ENCODE assay signal across 10 mouse cellular contexts in the genomic region with DNA sequence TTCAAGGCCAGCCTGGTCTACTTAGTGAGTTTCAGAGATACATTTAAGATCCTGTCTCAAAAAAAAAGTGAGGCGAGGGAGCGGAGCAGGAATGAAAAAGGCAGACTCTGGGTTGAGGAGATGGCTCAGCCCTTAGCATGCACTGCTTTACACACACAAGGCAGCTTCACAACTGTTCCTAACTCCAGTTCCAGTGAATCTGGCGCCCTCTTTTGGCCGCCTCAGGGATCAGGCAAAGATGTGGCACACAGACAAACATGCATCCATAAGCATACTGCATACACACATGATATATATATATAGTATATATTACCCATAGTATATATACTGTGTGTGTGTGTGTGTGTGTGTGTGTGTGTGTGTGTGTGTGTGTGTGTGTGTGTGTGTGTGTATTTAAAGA. TPM values are rescaled to one million over a fixed set of nuclear protein-coding genes. Genes with fewer than 3 reads are reported as not detected.
DNase-seq lines count a peak whose midpoint lies in the region; TF ChIP-seq lines count a peak whose summit lies in the region.
"Had no signal": no experiment of that assay in that cellular context is flagged by ENCODE, and none has a peak within 500 bp of the region (broad histone marks: within the 10 kb centered on the region; RNA-seq: fewer than 3 reads in every experiment).

No protein-coding gene starts in this region.

- no peak overlapping the region for H3K4me3 ChIP-seq in layer of hippocampus, adult 2 months
- H3K4me3 ChIP-seq: liver, embryonic 15.5 days had no signal

- TF ChIP-seq CTCF in layer of hippocampus, adult 2 months (conservative IDR thresholded peaks at IDR 0.05): peak; percentile 56

- H3K27ac ChIP-seq in layer of hippocampus, adult 2 months: no peak overlapping the region
- H3K27ac ChIP-seq: liver, embryonic 15.5 days had no signal

- peak; percentile 23 for DNase-seq in cerebellum, adult 9-10 months
- DNase-seq in cerebellum, adult 18-20 months: no peak
- no peak for DNase-seq in layer of hippocampus, adult 2 months (ENCODE audit: low spot score in 2 of 2)
- DNase-seq in layer of hippocampus, adult 8-10 months (ENCODE audit: low spot score in 2 of 2): no peak
- DNase-seq in A20 (ENCODE audit: low read depth, low spot score): peak; percentile 65
- DNase-seq in c-Kit-positive CD71-positive TER-119-negative erythroid progenitor cells, embryonic 14.5 days (ENCODE audit: low read depth): peak; percentile 31
- DNase-seq in layer of hippocampus, adult 11-12 months (ENCODE audit: low spot score): no peak
- DNase-seq in cerebellum, adult 8-10 months: no peak

RNA-seq across cellular contexts. Expression of a gene that starts 4.1 kb away (rescaled TPM):
- total RNA-seq in layer of hippocampus, adult 2 months (2021): 10 to 100 TPM; 30.3 to 34.9 TPM
- 10 to 100 TPM; 32.5 to 39.5 (median 34.1) TPM for total RNA-seq in layer of hippocampus, adult 8-10 months (2022)

RNA-seq across cellular contexts. Expression of a gene that starts 16.7 kb away (rescaled TPM):
- 1 to 10 TPM; 8.3 TPM for total RNA-seq in layer of hippocampus, adult 2 months (2021)
- 1 to 10 TPM; 6.0 to 10.0 (median 7.8) TPM for total RNA-seq in layer of hippocampus, adult 8-10 months (2022)

RNA-seq across cellular contexts. Expression of a gene that starts 34.4 kb away (rescaled TPM):
- not detected for total RNA-seq in layer of hippocampus, adult 2 months (2021)
- total RNA-seq in layer of hippocampus, adult 8-10 months (2022): not detected
- total RNA-seq: gastrocnemius, adult 8-10 months had no signal

RNA-seq across cellular contexts. Expression of a gene that starts 44.4 kb away (rescaled TPM):
- total RNA-seq in layer of hippocampus, adult 2 months (2021): 1 to 10 TPM; 2.5 to 3.0 TPM
- total RNA-seq in layer of hippocampus, adult 8-10 months (2022): 1 to 10 TPM; 1.7 to 5.4 (median 2.6) TPM

Comparison
In these comparisons a context has a peak if more than half of its experiments do, and no peak if none do; other contexts are left out.
1. DNase-seq: peak in cerebellum, adult 9-10 months (single experiment), A20 (single experiment) and c-Kit-positive CD71-positive TER-119-negative erythroid progenitor cells, embryonic 14.5 days (single experiment); none in cerebellum, adult 18-20 months (0 of 2), layer of hippocampus, adult 2 months (0 of 2), layer of hippocampus, adult 8-10 months (0 of 2), layer of hippocampus, adult 11-12 months (single experiment) and cerebellum, adult 8-10 months (single experiment).